Mouse (Mus musculus) spleen, adult 2 months (tissue): ENCODE measurements around the gene Cct2. TPM values are rescaled to one million over a fixed set of nuclear protein-coding genes. Genes with fewer than 3 reads are reported as not detected.
"Not testable (repeated sequence)": the region's sequence is repeated elsewhere in the genome, so short reads cannot be mapped to it uniquely, and the experiment has no call there.

Source experiments
- DNase-seq, 2 experiments: peaks; one replicate each; pipeline versions ENCODE4 v3.0.0 to v3.0.0-alpha.2; 2012 to 2021; ENCODE audit warnings: low spot score in 2 of 2, low read depth in 1 of 2
- H3K27ac ChIP-seq: fragments of 200-500 bp; 2 replicates; pipeline ENCODE4 v1.5.1; 2012; ENCODE audit warnings: low read length, inconsistent platforms; ENCODE audit not compliant: insufficient read depth
- H3K27me3 ChIP-seq: fragments of 200-500 bp; 2 replicates; pipeline ENCODE4 v1.6.1; 2012; ENCODE audit warnings: mild to moderate bottlenecking, moderate library complexity, low read length, inconsistent platforms; ENCODE audit not compliant: control insufficient read depth, insufficient read depth
- H3K36me3 ChIP-seq: fragments of 200-500 bp; 2 replicates; pipeline ENCODE4 v1.6.1; 2012; ENCODE audit warnings: mild to moderate bottlenecking, low read length, inconsistent platforms; ENCODE audit not compliant: control insufficient read depth, insufficient read depth
- H3K4me1 ChIP-seq: fragments of 200-500 bp; 2 replicates; pipeline ENCODE4 v1.6.1; 2011; ENCODE audit warnings: inconsistent platforms; ENCODE audit not compliant: control insufficient read depth, insufficient read depth, insufficient read length
- H3K4me3 ChIP-seq: fragments of 200-500 bp; 2 replicates; pipeline ENCODE4 v1.5.1; 2011; ENCODE audit warnings: mild to moderate bottlenecking, inconsistent platforms; ENCODE audit not compliant: insufficient read depth, insufficient read length; ENCODE audit errors: extremely low read depth
- CTCF ChIP-seq: fragments of 200-500 bp; IDR thresholded peaks from 2 replicates; pipeline ENCODE4 v1.5.1; 2011; ENCODE audit warnings: mild to moderate bottlenecking, inconsistent platforms; ENCODE audit not compliant: insufficient read depth, insufficient read length, insufficient replicate concordance; ENCODE audit errors: extremely low read depth
- POLR2A ChIP-seq: fragments of 200-500 bp; IDR thresholded peaks from 2 replicates; pipeline ENCODE4 v1.6.1; 2011; ENCODE audit warnings: low read depth, low read length, inconsistent platforms
- WGBS: fragments of 180-500 bp; shearing (Covaris S2); methylation state at CpG from one replicate; pipeline ENCODE4 v1.1.7; 2018; 5-methylcytosine and 5-hydroxymethylcytosine counted together
- polyA plus RNA-seq: library from polyadenylated mRNA; depleted of rRNA; stranded (reverse); fragments of >200 nt; gene quantifications from 2 replicates; pipeline ENCODE4 v1.2.3, GENCODE M21; 2012

Gene Cct2
- polyA plus RNA-seq, 1 experiment = 47.5 TPM

DNA sequence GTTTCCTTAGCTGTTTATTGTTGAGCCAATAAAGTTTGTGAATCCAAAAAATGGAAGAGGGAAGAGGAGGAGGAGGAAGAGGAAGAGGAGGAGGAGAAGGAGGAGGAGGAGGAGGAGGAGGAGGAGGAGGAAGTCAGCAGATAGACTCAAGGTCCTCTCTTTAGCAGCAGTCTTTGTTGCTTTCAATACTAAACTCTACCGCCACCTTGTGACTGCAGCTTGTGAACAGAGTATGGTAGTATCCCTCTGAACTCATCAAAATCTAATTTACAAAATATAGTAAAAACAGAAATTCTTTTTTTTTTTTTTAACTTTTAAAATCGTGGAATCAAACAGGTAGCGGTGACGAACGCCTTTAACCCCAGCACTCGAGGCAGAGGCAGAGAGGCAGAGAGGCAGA is 23.3 kb downstream of the Cct2 start:
- H3K27me3 ChIP-seq = no peaks in the 10 kb centered on the region
- H3K27ac ChIP-seq = no peak overlapping the region
- H3K4me3 ChIP-seq = no peak overlapping the region
- no peaks in the 10 kb centered on the region for H3K4me1 ChIP-seq
- no peak for TF ChIP-seq POLR2A
- no peak for TF ChIP-seq CTCF
- no peak for DNase-seq
- no peaks in the 10 kb centered on the region for H3K36me3 ChIP-seq
- 70% methylated on average over 6 of the region's 6 CpGs for WGBS

GRCm38 (mm10) chr10:117033785-117034184 is 29.8 kb downstream of the Cct2 start:
- no peak overlapping the region for H3K27ac ChIP-seq
- WGBS = 10% methylated on average over 8 of the region's 8 CpGs
- H3K4me1 ChIP-seq = no peaks in the 10 kb centered on the region
- no peak overlapping the region for H3K4me3 ChIP-seq
- peak; percentile 41 to 67 for DNase-seq
- no peaks in the 10 kb centered on the region for H3K27me3 ChIP-seq
- TF ChIP-seq CTCF (peak; percentile 72; the same call in 1 of the 2 replicates), POLR2A (no peak)
- H3K36me3 ChIP-seq = no peaks in the 10 kb centered on the region

GRCm38 (mm10) chr10:117031160-117031559 is 32.5 kb downstream of the Cct2 start:
- Histone ChIP-seq H3K4me1 (no peaks in the 10 kb centered on the region), H3K4me3 (no peak overlapping the region), H3K27ac (no peak overlapping the region), H3K27me3 (no peaks in the 10 kb centered on the region), H3K36me3 (no peaks in the 10 kb centered on the region)
- no peak for DNase-seq
- 94% methylated on average over 3 of the region's 3 CpGs for WGBS
- TF ChIP-seq CTCF (no peak), POLR2A (no peak)

DNA sequence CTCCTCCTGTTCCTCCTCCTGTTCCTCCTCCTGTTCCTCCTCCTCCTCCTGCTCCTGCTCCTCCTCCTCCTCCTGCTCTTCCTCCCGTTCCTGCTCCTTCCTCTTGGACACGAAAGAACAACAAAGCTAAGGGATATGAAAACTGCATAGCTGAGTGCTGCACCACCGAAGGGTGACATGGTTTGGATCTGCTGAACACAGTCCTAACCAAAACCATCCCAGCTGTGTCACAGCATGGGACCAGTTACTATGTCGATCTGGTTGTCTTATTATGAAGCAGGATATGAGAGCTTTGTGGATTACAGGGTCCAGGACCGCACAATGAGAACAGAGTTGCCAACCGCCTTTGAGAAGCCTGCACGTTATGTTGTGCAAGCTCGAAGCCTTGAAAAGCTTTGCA is 37.4 kb downstream of the Cct2 start:
- Histone ChIP-seq H3K36me3 (no peaks in the 10 kb centered on the region), H3K27me3 (no peaks in the 10 kb centered on the region), H3K4me1 (no peaks in the 10 kb centered on the region), H3K4me3 (no peak overlapping the region), H3K27ac (no peak overlapping the region)
- TF ChIP-seq CTCF = no peak
- TF ChIP-seq POLR2A = no peak
- DNase-seq = no peak
- 80% methylated on average over 8 of the region's 8 CpGs for WGBS

GRCm38 (mm10) chr10:117025776-117026175 is 37.8 kb downstream of the Cct2 start:
- not testable (repeated sequence) for H3K27me3 ChIP-seq, DNase-seq, H3K36me3 ChIP-seq, H3K4me3 ChIP-seq, H3K27ac ChIP-seq, H3K4me1 ChIP-seq

GRCm38 (mm10) chr10:117023693-117024092 is 39.9 kb downstream of the Cct2 start:
- Histone ChIP-seq H3K4me3 (no peak overlapping the region), H3K27ac (no peak overlapping the region), H3K36me3 (no peaks in the 10 kb centered on the region), H3K4me1 (no peaks in the 10 kb centered on the region), H3K27me3 (no peaks in the 10 kb centered on the region)
- no peak for DNase-seq
- WGBS = 35% methylated on average over 16 of the region's 16 CpGs
- TF ChIP-seq CTCF (no peak), POLR2A (no peak)

GRCm38 (mm10) chr10:117021020-117021754 is 42.4 kb downstream of the Cct2 start:
- H3K27me3 ChIP-seq = no peaks in the 10 kb centered on the region
- no peak overlapping the region for H3K4me3 ChIP-seq
- H3K4me1 ChIP-seq = no peaks in the 10 kb centered on the region
- no peak for TF ChIP-seq CTCF
- TF ChIP-seq POLR2A = no peak
- no peaks in the 10 kb centered on the region for H3K36me3 ChIP-seq
- no peak for DNase-seq
- WGBS = 82% methylated on average over 21 of the region's 21 CpGs
- H3K27ac ChIP-seq = no peak overlapping the region
